Mouse (Mus musculus): Measurements from ENCODE around the gene Far2. TPM values are rescaled to one million over a fixed set of nuclear protein-coding genes. Genes with fewer than 3 reads are reported as not detected.
"Not testable (repeated sequence)": the region's sequence is repeated elsewhere in the genome, so short reads cannot be mapped to it uniquely, and the experiment has no call there.

Far2 gene
- polyA plus RNA-seq, 1 experiment from 2014 or later: 2.9 TPM

DNA sequence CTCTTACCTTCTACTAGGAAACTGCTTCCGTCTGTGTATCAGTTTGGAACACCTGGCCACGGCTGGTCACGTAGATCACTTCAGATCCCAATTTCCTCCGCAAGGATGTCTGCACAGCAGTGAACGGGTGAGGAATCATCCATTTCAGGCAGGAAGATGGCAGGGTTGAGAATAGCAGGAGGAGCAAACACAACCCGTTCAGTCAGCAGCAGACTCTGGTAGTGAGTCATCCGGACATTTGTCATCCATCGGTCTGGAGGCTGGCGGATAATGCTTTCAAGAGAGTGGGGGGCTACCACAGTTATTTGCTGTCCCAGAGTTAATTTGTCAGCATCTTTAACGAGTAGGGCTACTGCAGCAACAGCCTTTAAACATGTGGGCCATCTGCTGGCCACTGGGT, 79.8 kb downstream of the Far2 start:
- not testable (repeated sequence) for H3K36me3 ChIP-seq (replicated peaks); H3K27ac ChIP-seq; ATAC-seq (ENCODE audit: low FRiP score); H3K4me1 ChIP-seq; H3K4me2 ChIP-seq; H3K9ac ChIP-seq; H3K27me3 ChIP-seq; H3K9me3 ChIP-seq; H3K4me3 ChIP-seq (replicated peaks)
- WGBS: 85% methylated on average over 10 of the region's 10 CpGs

DNA sequence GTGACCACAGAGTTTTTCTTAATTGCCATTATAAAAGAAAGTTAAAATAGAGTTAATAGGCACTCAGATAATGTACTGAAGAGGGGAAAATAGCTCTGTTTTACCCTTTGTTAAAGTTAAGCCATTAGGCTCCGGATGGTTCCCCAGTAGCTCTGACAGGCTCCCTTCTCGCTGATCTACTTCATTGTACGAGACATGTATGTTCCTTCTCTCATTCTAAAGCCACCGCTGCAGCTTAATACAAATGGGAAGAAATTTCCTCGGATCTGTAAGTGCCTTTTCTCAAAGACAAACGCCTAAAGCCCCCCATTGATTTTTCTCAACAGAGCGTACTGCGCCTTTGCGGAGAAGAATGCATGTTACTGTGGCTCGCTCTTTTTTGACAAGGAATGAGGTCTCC, 85.3 kb downstream of the Far2 start:
- H3K27me3 ChIP-seq: no peaks in the 10 kb centered on the region; the same call in 1 of the 2 replicates
- 0 out of 2 replicates have a peak overlapping the region, but pooled peaks have one; percentile 14 for H3K27ac ChIP-seq
- ATAC-seq (ENCODE audit: low FRiP score): peak; percentile 55; the same call in 1 of the 2 replicates
- H3K9me3 ChIP-seq: no peaks in the 10 kb centered on the region
- WGBS: 14% methylated on average over 10 of the region's 10 CpGs
- no peak overlapping the region for H3K4me3 ChIP-seq (replicated peaks)
- no peaks in the 10 kb centered on the region for H3K36me3 ChIP-seq (replicated peaks)
- peaks cover 11% of the 10 kb centered on the region; the same call in 1 of the 2 replicates for H3K4me1 ChIP-seq
- no peak overlapping the region for H3K9ac ChIP-seq
- H3K4me2 ChIP-seq: peak overlapping the region; percentile 8

DNA sequence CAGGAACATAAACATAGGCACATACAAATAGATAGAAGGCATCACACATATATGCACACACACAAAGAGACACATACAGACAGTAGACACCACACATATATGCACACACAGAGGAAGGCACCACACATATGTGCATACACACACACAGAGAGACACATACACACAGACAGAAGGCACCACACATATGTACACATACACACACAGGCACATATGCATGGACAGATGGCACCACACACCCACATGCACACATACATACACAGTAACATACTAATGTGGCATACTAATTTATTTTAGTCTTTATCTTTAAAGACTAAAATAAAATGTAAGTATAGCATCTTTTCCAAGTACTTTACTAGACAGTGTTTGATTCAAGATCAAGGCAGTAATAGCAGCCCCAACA, 86.5 kb downstream of the Far2 start:
- no peak for ATAC-seq (ENCODE audit: low FRiP score)
- no peaks in the 10 kb centered on the region for H3K36me3 ChIP-seq (replicated peaks)
- H3K4me3 ChIP-seq (replicated peaks): no peak overlapping the region
- no peak overlapping the region for H3K27ac ChIP-seq
- H3K4me2 ChIP-seq: no peak overlapping the region
- peaks cover 11% of the 10 kb centered on the region; the same call in 1 of the 2 replicates for H3K4me1 ChIP-seq
- no peak overlapping the region for H3K9ac ChIP-seq
- H3K27me3 ChIP-seq: peaks cover 4% of the 10 kb centered on the region; the same call in 1 of the 2 replicates
- no peaks in the 10 kb centered on the region for H3K9me3 ChIP-seq

DNA sequence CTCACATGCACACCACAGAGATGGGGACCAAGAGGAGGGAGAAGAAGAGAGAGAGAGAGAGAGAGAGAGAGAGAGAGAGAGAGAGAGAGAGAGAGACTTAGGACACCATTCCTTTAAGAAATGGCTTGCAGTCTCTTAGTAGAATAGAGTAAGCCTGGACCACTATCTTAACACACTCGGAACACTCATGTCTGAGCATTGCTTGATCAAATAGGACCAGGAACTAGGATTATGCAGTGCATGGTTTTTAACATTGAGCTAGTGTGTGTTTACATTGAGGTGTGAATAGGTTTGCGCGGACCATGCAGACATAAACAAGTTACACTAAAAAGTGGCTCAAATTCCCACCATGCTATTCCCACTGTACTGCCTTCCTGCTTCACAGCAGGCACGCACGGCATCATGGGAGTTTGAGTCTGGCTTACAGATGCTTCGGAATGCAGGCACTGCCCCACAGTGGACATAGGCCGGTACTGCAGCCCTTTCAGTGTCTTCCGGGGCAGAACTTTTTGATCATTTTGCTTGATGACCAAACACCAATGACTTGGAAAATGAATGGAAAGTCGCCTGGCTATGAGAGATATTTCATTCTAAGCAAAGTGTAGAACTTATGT, 88.8 kb downstream of the Far2 start:
- H3K4me2 ChIP-seq: no peak overlapping the region
- H3K9ac ChIP-seq: no peak overlapping the region
- 30% methylated on average over 9 of the region's 9 CpGs for WGBS
- H3K27ac ChIP-seq: no peak overlapping the region
- H3K36me3 ChIP-seq (replicated peaks): no peaks in the 10 kb centered on the region
- H3K4me3 ChIP-seq (replicated peaks): no peak overlapping the region
- peaks cover 11% of the 10 kb centered on the region; the same call in 1 of the 2 replicates for H3K4me1 ChIP-seq
- no peaks in the 10 kb centered on the region for H3K9me3 ChIP-seq
- H3K27me3 ChIP-seq: peaks cover 4% of the 10 kb centered on the region; the same call in 1 of the 2 replicates
- peak; percentile 84 for ATAC-seq (ENCODE audit: low FRiP score)

DNA sequence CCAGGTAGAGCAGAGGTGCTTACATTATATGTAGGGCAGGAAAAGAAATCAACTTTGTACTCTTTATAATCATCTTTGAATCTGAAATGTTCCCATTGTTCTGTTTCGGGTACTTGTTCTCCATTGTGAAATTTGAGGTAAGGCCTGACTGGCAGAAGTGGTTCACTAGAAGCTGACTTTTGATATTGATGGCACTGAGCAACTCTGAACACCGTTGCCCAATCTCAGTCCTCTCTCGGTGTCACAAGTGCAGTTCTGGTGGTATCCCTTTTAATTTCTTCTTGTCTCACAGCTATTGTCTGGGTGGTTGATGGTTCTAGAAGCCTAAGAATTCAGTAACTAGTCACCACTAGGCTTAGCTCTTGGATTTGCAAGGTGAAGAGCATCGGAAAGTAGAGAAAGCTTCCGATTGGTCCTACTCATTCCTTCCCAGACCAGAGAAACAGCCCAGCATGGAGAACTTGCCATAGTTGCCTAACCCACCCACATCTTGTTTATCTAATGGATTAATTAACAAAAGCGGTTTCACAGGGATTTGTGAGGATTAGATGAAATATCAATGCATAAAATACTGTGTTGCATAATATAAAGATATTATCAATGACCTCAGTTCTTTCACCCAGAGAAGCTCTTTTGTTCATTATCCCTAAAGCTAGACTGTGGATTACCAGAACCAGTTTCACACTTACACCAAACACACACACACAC, 92.4 kb downstream of the Far2 start:
- H3K9me3 ChIP-seq: 0 out of 2 replicates have a peak, but pooled peaks cover 2% of the 10 kb centered on the region
- H3K27ac ChIP-seq: no peak overlapping the region
- no peak overlapping the region for H3K4me3 ChIP-seq (replicated peaks)
- no peak overlapping the region for H3K9ac ChIP-seq
- H3K27me3 ChIP-seq: peaks cover 4% of the 10 kb centered on the region; the same call in 1 of the 2 replicates
- no peak overlapping the region for H3K4me2 ChIP-seq
- no peak for ATAC-seq (ENCODE audit: low FRiP score)
- no peaks in the 10 kb centered on the region for H3K4me1 ChIP-seq
- H3K36me3 ChIP-seq (replicated peaks): no peaks in the 10 kb centered on the region
- 91% methylated on average over 6 of the region's 6 CpGs for WGBS

DNA sequence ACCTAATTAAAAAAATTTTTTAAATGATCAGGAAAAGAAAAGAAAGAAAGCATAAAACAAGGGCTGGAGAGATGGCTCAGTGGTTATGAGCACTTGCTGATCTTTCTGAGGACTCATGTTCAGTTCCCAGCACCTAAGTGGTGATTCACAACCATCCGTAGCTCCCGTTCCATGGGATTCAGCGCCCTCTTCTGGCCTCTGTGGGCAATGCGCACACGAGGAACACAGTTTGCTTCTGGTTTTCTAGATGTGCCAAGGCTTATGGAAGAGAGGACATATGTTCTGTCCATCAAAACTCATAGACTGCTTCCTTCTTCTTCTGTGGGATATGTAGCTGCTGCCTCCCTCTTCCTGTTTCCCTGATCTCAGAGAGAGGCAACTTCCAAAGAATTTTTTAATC, 94.8 kb downstream of the Far2 start:
- Histone ChIP-seq H3K36me3 (replicated peaks) (no peaks in the 10 kb centered on the region), H3K9me3 (0 out of 2 replicates have a peak, but pooled peaks cover 2% of the 10 kb centered on the region), H3K4me2 (no peak overlapping the region), H3K4me3 (replicated peaks) (no peak overlapping the region), H3K27ac (no peak overlapping the region), H3K27me3 (peaks cover 4% of the 10 kb centered on the region; the same call in 1 of the 2 replicates), H3K4me1 (no peaks in the 10 kb centered on the region), H3K9ac (no peak overlapping the region)
- ATAC-seq (ENCODE audit: low FRiP score): no peak
- 74% methylated on average over 5 of the region's 5 CpGs for WGBS

DNA sequence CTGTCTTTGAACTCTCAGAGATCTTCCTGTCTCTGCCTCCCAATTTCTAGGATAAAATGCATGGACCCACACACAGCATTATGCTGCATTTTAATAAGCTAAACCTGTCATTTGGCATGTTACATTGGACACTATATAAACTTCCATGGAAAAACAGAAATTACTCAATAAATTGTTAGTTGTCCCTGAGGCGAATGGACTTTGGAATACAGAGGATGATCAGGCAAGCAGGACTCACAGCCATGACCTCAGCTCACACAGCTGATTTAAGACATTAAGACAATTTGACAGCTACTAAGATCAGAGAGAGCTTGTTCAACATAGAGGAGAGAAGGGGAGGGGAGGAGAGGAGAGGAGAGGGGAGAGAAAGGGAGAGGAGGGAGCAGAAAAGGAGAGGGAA, 95.4 kb downstream of the Far2 start:
- no peaks in the 10 kb centered on the region for H3K4me1 ChIP-seq
- peaks cover 3% of the 10 kb centered on the region; the same call in 1 of the 2 replicates for H3K27me3 ChIP-seq
- H3K4me3 ChIP-seq (replicated peaks): no peak overlapping the region
- 98% methylated on average over 1 of the region's 1 CpGs for WGBS
- no peak overlapping the region for H3K4me2 ChIP-seq
- H3K36me3 ChIP-seq (replicated peaks): no peaks in the 10 kb centered on the region
- ATAC-seq (ENCODE audit: low FRiP score): no peak
- no peak overlapping the region for H3K27ac ChIP-seq
- no peak overlapping the region for H3K9ac ChIP-seq
- H3K9me3 ChIP-seq: 0 out of 2 replicates have a peak, but pooled peaks cover 2% of the 10 kb centered on the region

DNA sequence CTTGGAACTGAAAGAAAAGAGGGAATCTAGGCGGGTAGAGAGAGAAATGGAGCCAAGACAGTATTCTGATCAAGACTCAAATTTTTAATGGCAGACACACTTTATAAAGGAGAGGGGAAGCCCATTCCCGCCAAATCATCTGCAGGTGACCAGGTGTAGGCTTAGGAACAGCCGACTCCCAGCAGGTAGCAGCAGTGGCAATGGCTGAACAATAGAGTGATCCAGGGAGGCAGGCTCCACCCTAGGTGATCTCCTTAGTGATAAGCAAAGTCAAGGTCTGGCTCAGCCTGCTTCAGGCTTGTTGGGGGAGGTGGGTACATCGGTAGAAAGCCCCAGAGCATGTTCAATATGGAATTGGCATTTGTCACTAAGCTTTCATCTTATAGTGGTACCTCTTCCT, 105.2 kb downstream of the Far2 start:
- H3K27ac ChIP-seq; ATAC-seq (ENCODE audit: low FRiP score); H3K9ac ChIP-seq; H3K27me3 ChIP-seq; H3K4me3 ChIP-seq (replicated peaks); H3K4me1 ChIP-seq; H3K4me2 ChIP-seq; H3K36me3 ChIP-seq (replicated peaks); H3K9me3 ChIP-seq: not testable (repeated sequence)
- WGBS: 64% methylated on average over 4 of the region's 4 CpGs

DNA sequence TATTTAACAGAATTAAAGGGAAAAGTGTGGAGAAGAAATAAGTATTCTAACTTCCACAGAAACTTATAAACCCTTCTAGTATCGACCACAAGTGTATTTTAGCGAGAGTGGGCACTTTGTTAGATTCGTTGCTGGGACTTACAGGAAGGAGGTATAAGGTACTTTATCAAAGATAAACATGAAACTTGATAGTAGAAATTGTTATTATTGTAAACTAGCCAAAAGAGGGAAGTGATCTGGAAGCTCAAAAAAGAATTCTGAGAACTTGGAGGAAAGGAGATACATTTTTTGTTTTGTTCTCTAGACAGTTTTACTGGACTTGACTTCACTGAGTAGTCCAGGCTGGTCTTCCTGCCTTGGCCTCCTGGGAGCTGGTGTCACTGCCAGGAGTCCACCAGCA, 125.8 kb downstream of the Far2 start:
- no peaks in the 10 kb centered on the region for H3K9me3 ChIP-seq
- H3K27ac ChIP-seq: no peak overlapping the region
- no peak overlapping the region for H3K9ac ChIP-seq
- H3K36me3 ChIP-seq (replicated peaks): no peaks in the 10 kb centered on the region
- no peaks in the 10 kb centered on the region for H3K4me1 ChIP-seq
- no peaks in the 10 kb centered on the region for H3K27me3 ChIP-seq
- no peak overlapping the region for H3K4me3 ChIP-seq (replicated peaks)
- ATAC-seq (ENCODE audit: low FRiP score): no peak
- WGBS: 92% methylated on average over 3 of the region's 3 CpGs
- no peak overlapping the region for H3K4me2 ChIP-seq

DNA sequence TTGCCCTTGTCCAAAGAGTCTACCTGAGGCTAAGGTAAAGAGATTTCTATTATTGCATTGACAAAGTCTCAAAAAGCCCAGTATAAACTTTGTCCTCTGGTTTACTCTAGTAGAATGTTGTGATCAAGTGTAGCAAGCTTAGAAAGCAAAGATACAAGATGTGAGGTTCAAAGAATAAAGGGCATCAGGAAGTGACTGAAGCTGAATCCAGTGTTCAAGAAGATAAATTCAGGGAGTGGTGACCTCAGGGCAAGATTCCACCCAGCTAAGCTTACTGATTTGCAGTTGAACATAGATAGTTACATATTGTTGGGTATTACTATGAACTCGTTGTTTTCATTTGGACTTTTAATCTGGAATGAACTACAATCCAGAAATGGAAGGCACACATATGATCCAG, 138.6 kb downstream of the Far2 start:
- Histone ChIP-seq H3K27me3 (no peaks in the 10 kb centered on the region), H3K4me2 (no peak overlapping the region), H3K4me3 (replicated peaks) (no peak overlapping the region), H3K36me3 (replicated peaks) (peaks cover 83% of the 10 kb centered on the region), H3K9me3 (no peaks in the 10 kb centered on the region), H3K9ac (no peak overlapping the region), H3K4me1 (no peaks in the 10 kb centered on the region), H3K27ac (no peak overlapping the region)
- 92% methylated on average over 1 of the region's 1 CpGs for WGBS
- ATAC-seq (ENCODE audit: low FRiP score): no peak

DNA sequence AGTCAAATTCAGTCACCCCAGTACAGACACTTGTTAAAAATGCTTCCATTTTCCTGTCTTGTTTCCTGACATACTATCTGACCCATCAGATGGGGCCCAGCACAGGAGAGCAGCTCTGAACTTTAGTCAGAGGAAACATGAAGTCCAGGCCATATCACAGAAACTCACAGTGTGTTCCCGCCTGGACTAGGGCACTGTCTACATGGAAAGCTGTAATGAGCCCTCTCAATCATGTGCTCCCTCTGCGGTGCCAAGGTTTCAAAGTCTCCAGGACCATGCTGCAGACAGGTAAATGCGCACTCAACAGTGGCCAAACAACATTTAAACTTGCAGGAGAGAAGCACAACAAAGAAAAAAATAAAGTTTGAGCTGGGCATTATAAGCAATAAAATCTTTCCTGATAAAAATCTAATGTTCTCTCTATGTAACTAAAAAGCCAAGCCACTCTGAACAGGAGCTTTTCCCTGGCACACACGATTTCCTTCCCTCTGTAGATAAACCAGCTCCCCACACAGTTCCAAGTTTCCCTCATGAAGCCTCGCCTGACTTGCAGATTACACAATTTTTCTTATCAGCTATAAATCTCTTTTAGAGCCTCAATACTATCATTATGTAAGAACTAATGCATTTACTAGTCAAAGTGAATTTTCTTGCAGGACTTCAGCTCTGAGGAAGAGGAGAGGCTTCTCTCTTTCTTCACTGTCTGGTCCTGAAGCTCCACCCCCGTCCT, 147.1 kb downstream of the Far2 start:
- peaks cover 57% of the 10 kb centered on the region for H3K36me3 ChIP-seq (replicated peaks)
- H3K27me3 ChIP-seq: no peaks in the 10 kb centered on the region
- H3K4me2 ChIP-seq: no peak overlapping the region
- ATAC-seq (ENCODE audit: low FRiP score): no peak
- WGBS: 96% methylated on average over 6 of the region's 6 CpGs
- no peaks in the 10 kb centered on the region for H3K9me3 ChIP-seq
- no peaks in the 10 kb centered on the region for H3K4me1 ChIP-seq
- no peak overlapping the region for H3K27ac ChIP-seq
- no peak overlapping the region for H3K9ac ChIP-seq
- H3K4me3 ChIP-seq (replicated peaks): no peak overlapping the region

DNA sequence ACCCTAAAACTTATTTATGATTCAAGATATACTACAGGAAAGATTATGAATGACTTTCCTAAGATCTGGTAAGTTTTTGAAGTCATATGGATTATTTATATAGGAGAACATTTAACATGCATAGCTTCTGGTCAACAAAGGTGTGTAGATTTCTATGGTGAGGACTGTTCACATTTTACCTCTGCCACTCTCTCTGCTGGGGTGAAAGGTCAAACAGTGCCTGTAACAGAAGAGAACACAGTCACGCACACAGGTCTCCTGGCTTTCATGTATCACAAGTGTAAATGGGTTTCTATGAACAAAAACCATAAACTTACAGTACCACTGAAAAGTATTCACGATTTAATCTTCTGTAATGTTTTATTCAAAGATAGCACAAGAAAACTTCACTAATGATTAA, 152.1 kb downstream of the Far2 start:
- H3K27ac ChIP-seq: no peak overlapping the region
- H3K4me1 ChIP-seq: no peaks in the 10 kb centered on the region
- no peaks in the 10 kb centered on the region for H3K9me3 ChIP-seq
- WGBS: 93% methylated on average over 2 of the region's 2 CpGs
- no peak overlapping the region for H3K9ac ChIP-seq
- peaks cover 56% of the 10 kb centered on the region for H3K36me3 ChIP-seq (replicated peaks)
- no peak overlapping the region for H3K4me3 ChIP-seq (replicated peaks)
- H3K27me3 ChIP-seq: no peaks in the 10 kb centered on the region
- ATAC-seq (ENCODE audit: low FRiP score): no peak
- H3K4me2 ChIP-seq: no peak overlapping the region

Data from forebrain, embryonic 12.5 days (tissue).